Comparison of ENCODE assay signal across 14 mouse cellular contexts in genomic region chr11:4853021-4853420, GRCm38 (mm10).
"Had no signal": no experiment of that assay in that cellular context is flagged by ENCODE, and none has a peak within 500 bp of the region (broad histone marks: within the 10 kb centered on the region; RNA-seq: fewer than 3 reads in every experiment).

No protein-coding gene starts in this region.

- ATAC-seq: midbrain, embryonic 16.5 days had no signal

- H3K9ac ChIP-seq: limb, embryonic 12.5 days; lung, embryonic 15.5 days; midbrain, embryonic 12.5 days; neural tube, embryonic 13.5 days had no signal

- H3K27me3 ChIP-seq: limb, embryonic 12.5 days; lung, embryonic 15.5 days; midbrain, embryonic 12.5 days; neural tube, embryonic 13.5 days had no signal

- H3K4me2 ChIP-seq: limb, embryonic 12.5 days; lung, embryonic 15.5 days; midbrain, embryonic 12.5 days; neural tube, embryonic 13.5 days had no signal

- H3K4me3 ChIP-seq: layer of hippocampus, adult 2 months; limb, embryonic 12.5 days; lung, embryonic 15.5 days; midbrain, embryonic 12.5 days; neural tube, embryonic 13.5 days had no signal

- DNase-seq: kidney, adult 9 months; kidney, postnatal 10 days; kidney, postnatal 4 days; retina, postnatal 1 day; right cerebral cortex, postnatal 4 days; spleen, adult 18-20 months; thymus, adult 2 months; thymus, postnatal 25 days had no signal

- H3K9me3 ChIP-seq: limb, embryonic 12.5 days; lung, embryonic 15.5 days; midbrain, embryonic 12.5 days; neural tube, embryonic 13.5 days had no signal

- H3K27ac ChIP-seq: layer of hippocampus, adult 2 months; limb, embryonic 12.5 days; lung, embryonic 15.5 days; midbrain, embryonic 12.5 days; neural tube, embryonic 13.5 days had no signal

- H3K36me3 ChIP-seq: limb, embryonic 12.5 days; lung, embryonic 15.5 days; midbrain, embryonic 12.5 days; neural tube, embryonic 13.5 days had no signal
